Mouse (Mus musculus) heart, postnatal 25 days (tissue): ENCODE data around the gene Eipr1. TPM values are rescaled to one million over a fixed set of nuclear protein-coding genes. Genes with fewer than 3 reads are reported as not detected.

Source experiments
- DNase-seq: peaks from one replicate; pipeline ENCODE4 v3.0.0; 2022; ENCODE audit warnings: low spot score
- intact Hi-C: fragments of 180-260 bp; cut with DNase I; formaldehyde crosslinking; loops from one replicate; pipeline ENCODE4 v1.15.1; 2025
- total RNA-seq, 2 experiments: library from RNA; stranded (reverse); gene quantifications; 2 replicates each; pipeline ENCODE4 v1.2.3; 2021

The Eipr1 gene
- total RNA-seq, 2 experiments from 2014 or later = 8.5 to 9.4 TPM

- no peak for DNase-seq
- intact Hi-C loops = no loop called here
Measured at GRCm38 (mm10) chr12:28868794-28869193, 117.2 kb downstream of the Eipr1 start.

- intact Hi-C loops = no loop called here
- no peak for DNase-seq
Measured at GRCm38 (mm10) chr12:28872271-28872670, 120.7 kb downstream of the Eipr1 start.

- intact Hi-C loops = no loop called here
- DNase-seq = no peak
Measured at GRCm38 (mm10) chr12:28874781-28875251, 123.2 kb downstream of the Eipr1 start.

- no peak for DNase-seq
- intact Hi-C loops = no loop called here
Measured at GRCm38 (mm10) chr12:28875471-28875870, 123.9 kb downstream of the Eipr1 start.

DNA sequence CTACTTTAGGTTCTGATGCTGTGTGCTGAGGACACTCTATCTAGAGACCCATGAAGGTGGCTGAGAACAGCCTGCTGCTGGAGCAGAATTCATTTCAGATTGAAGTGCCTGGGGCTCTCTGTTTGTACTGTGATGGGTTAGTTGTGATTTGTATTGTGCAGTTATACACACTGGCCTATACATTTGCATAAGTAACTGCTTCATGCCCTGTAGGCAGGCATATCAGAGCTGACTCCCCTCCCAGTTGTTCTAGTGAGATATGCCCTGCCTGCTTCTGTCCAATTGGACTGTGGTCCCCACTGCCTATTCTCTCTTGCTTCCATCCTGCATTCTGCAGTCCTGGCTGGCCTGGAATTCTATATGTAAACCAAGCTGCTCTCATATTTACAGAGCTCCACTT, 128.9 kb downstream of the Eipr1 start:
- intact Hi-C loops = no loop called here
- no peak for DNase-seq

- intact Hi-C loops = no loop called here
- no peak for DNase-seq
Measured at GRCm38 (mm10) chr12:28887712-28888111, 136.1 kb downstream of the Eipr1 start.

DNA sequence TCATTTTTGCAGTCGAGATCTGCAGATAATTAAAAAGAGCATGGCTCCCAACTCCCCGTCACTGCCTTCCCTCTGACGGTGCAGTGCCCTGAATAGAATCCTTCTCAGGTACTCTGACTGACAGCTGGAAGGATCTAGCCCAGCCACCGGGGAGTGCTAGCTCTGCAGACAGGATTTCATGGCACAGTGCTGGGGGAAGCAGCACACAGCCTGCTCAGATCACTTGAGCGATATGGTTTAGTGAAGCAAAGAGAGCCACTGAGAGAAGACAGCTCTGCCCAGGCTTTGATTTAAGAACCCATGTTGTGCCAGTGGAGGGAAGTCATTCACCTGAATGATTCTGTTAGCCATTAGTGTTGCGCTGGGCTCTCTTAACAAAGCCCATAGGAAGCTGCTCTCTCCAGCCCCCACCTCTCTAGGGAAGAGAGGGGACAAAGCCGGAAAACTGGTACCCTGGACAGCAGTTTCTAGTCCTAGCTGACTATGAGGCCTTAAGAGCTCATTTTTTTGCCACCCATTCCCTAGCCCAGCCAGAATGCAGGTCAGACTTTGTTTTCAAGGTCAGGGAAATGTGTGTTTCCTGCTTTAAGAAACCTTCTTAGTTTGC, 137.6 kb downstream of the Eipr1 start:
- intact Hi-C loops = no loop called here
- DNase-seq = no peak

GRCm38 (mm10) chr12:28891523-28891922, 139.9 kb downstream of the Eipr1 start:
- intact Hi-C loops = no loop called here

GRCm38 (mm10) chr12:28896577-28896976, 145.0 kb downstream of the Eipr1 start:
- intact Hi-C loops = no loop called here

More at GRCm38 (mm10) chr12:28891523-28891922, 139.9 kb downstream of the Eipr1 start:
- no peak for DNase-seq

DNA sequence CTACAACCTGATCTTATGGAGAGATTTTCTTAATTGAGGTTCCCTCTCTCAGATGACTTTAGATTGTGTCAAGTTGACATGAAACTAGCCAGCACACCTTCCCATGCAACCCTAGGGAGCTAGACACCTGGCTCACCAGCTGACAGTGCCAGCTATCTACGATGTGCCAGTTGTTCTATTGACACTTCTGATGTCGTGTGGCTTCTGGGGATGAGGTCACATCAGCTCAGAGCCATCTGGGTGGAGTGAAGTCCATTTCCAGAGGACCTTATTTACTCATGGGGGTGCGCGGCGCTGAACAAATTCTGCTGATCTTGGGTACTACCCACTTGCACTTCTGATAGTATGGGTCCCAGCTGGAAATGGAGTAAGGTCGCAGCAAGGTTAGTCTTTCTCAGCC, 146.7 kb downstream of the Eipr1 start:
- intact Hi-C loops = no loop called here

More at GRCm38 (mm10) chr12:28896577-28896976, 145.0 kb downstream of the Eipr1 start:
- DNase-seq = no peak

DNA sequence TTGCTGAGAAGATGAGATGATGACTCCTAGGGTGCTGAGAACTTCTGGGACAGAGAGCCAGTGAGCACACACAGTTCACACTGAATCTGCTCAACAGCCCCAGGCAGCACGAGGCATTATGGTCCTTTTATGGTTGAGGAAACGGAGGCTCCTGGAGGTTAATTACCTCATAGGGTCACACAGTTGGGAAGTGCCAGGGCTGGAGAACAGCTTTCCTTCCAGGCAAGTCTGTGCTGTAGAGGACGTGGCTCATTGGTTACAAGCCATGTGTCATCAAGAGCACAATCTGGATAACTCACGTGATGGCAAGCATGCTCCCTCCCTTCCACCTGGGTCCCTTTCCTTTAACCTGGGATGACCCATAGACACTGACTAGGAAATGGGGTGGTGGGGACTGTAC, 148.1 kb downstream of the Eipr1 start:
- intact Hi-C loops = no loop called here
- no peak for DNase-seq

More for the DNA sequence above, 146.7 kb downstream of the Eipr1 start:
- no peak for DNase-seq

DNA sequence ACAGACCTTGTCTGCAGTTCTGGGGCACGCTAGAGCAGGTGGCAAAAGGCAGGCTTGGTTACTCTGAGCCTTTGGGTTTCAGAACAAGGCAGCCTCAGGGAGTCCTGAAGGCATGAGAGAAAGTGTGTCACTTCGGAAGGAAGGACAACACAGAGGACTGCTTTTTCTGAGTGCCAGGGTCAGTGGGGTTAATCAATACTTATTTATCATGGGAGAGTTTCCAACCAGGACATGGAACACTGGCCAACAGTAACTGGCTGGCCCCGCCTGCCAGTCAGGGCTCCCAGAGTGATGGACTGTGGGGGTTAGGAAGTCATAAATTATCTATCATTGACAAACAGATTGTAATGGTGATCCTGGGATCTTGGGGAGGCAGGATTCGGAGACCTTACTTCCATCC, 148.7 kb downstream of the Eipr1 start:
- no peak for DNase-seq
- intact Hi-C loops = no loop called here

DNA sequence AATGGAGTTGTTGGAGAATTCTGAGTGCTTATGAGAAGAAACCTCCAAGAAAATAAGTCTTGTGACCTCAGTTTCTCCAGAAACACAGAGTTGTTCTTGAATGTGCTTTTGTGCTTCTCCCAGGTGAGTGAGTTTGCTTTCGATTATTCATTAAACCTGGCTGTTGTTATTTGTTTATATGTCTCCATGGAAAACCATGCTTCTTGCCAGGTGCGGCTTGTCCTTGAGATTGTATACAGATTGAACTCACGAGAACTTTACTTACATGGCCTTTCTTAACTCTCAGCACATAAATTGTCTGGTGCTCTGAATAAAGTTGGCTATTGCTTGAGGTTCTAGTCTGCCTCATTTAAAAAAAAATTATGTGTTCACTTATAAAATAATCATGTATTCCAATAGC, 150.5 kb downstream of the Eipr1 start:
- intact Hi-C loops = no loop called here
- DNase-seq = no peak

DNA sequence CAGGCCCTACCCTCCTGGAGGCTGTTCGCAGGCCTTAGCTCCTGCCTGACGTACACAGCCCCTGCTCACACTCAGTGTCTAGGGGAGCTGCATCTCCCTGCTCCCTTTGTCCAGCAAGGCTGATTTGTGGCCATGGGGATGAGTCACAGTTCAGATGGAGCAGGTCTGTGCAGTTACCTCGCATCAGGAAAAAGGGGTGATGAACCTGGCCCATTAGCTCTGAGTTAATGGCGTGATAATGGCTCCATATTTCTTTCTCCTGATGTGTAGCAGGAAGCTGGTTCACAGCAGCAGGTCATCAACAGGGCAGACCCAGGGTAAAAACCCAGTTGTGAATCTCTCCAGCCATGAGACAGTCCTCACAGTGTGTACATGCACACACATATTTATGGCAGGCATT, 151.5 kb downstream of the Eipr1 start:
- intact Hi-C loops = no loop called here
- DNase-seq = no peak

GRCm38 (mm10) chr12:28905486-28905885, 153.9 kb downstream of the Eipr1 start:
- intact Hi-C loops = no loop called here
- DNase-seq = no peak

- intact Hi-C loops = no loop called here
- no peak for DNase-seq
Measured at GRCm38 (mm10) chr12:28906016-28906415, 154.4 kb downstream of the Eipr1 start.

GRCm38 (mm10) chr12:28906809-28907297, 155.2 kb downstream of the Eipr1 start:
- intact Hi-C loops = no loop called here
- DNase-seq = no peak

DNA sequence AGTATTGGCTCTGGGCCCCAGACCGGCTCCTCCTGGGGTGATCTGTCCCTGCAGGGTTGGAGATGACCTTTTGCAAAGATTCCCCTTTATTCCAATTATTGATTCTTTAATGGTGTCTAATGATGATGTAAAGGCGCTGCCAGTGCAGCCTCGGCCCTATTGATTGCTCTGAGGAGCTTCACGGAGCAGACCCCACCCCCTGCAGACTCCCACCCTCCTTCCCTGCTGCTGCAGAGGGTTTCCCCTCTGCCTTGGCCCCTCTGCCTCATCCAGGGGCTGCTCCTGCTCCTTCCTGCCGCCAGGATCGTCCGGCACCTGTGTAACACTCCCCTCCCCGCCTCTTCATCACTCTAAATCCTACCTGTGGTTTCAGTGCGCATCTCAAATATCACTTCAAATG, 156.2 kb downstream of the Eipr1 start:
- intact Hi-C loops = no loop called here
- DNase-seq = no peak

GRCm38 (mm10) chr12:28909851-28910250, 158.2 kb downstream of the Eipr1 start:
- no peak for DNase-seq
- intact Hi-C loops = no loop called here

DNA sequence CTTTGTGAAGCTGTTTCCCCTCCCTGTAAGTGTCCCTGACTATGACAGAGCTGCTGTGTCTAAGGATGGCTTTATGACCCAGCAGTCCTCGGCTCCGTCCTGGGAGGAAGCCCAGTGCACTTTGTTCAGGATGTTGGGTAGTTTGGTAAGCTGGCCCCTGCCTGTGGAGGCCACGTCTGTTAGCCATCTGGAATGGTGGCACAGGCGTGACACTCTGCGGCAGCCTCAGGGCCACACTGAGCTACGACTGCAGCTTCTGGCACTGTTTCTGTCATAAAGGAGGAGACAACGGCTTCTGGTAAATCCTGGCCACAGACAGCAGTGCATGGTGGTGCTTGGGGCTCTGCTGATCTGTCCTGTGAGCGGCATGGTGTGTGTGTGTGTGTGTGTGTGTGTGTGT, 159.0 kb downstream of the Eipr1 start:
- intact Hi-C loops = no loop called here
- no peak for DNase-seq

DNA sequence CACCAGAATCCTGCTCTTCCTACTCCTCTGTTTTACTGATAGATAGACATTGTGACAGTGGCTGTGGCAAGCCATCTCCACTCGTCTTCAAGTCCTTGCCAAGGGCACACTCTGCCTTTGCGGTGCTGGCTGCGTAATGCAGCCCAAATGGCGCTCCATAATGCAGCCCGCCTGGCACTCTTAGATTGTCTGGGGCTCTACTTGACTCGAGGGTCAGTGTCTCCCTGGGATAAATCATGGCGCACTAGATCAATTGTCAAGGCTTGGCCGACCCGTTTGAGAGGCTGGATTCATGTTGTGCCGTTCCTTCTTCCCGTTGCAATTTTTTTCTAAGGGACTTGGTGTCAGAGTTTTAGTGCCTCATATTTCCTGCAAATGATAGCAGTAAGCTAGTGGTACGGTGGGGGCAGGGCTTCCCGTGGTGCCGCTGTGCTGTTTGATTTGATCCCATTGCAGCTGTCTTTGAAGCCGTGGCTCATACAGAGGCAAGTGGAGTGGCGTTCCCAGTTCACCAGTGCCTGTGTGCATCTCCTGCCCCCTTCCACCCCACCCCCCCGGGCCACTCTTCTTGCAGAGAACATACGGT, 160.8 kb downstream of the Eipr1 start:
- DNase-seq = no peak
- intact Hi-C loops = no loop called here

DNA sequence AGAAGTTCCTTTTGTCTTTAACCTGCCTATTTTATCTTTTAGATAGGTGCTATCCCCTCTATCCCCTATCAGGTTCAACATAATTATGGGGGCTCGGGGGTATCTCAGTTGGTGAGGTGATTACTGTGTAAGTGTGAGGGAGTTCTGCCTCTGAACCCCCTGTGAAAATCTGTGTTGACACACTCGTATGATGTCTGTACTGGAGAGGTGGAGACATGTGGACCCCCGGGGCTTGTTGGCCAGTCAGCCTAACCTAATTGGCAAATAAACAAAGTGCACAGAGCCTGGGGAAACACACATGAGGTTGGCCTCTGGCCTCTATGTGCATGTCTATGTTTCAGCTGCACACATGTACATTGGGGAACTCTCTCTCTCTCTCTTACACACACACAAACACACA, 161.5 kb downstream of the Eipr1 start:
- DNase-seq = no peak
- intact Hi-C loops = no loop called here
